Mouse (Mus musculus) midbrain, embryonic 11.5 days (tissue): ENCODE measurements at regions not wholly inside any gene's neighbourhood (a gene's known extent, or its start where the extent isn't known, plus 50 kb on each side); places are given as distances from the start of the nearest gene placed in this dataset.

Experiments used
- ATAC-seq: fragments of 200-750 bp; cut with Nextera tagmentation; 2 replicates; pipeline ENCODE4 v1.8.0; 2017; ENCODE audit warnings: moderate TSS enrichment, moderate library complexity; ENCODE audit not compliant: low FRiP score
- DNase-seq: peaks from one replicate; pipeline ENCODE4 v3.0.0; 2015; ENCODE audit warnings: low spot score; ENCODE audit errors: missing footprints
- H3K27ac ChIP-seq: fragments of 300-500 bp; sonication (generic); 2 replicates; pipeline ENCODE4 v1.5.1; 2014; ENCODE audit warnings: low read depth, low read length
- H3K27me3 ChIP-seq: fragments of 300-500 bp; sonication (generic); 2 replicates; pipeline ENCODE4 v1.6.1; 2014; ENCODE audit warnings: mild to moderate bottlenecking, low read length, moderate library complexity, mixed read lengths; ENCODE audit not compliant: control insufficient read depth, insufficient read depth
- H3K36me3 ChIP-seq: fragments of 300-500 bp; sonication (generic); 2 replicates; pipeline ENCODE4 v1.6.1; 2014; ENCODE audit warnings: mild to moderate bottlenecking, low read length, moderate library complexity, mixed read lengths; ENCODE audit not compliant: control insufficient read depth, insufficient read depth
- H3K4me1 ChIP-seq: fragments of 300-500 bp; sonication (generic); 2 replicates; pipeline ENCODE4 v1.6.1; 2014; ENCODE audit warnings: low read length; ENCODE audit not compliant: control insufficient read depth, insufficient read depth
- H3K4me2 ChIP-seq: fragments of 300-500 bp; sonication (generic); 2 replicates; pipeline ENCODE4 v1.6.1; 2014; ENCODE audit warnings: mild to moderate bottlenecking, moderate library complexity
- H3K4me3 ChIP-seq: fragments of 300-500 bp; sonication (generic); 2 replicates; pipeline ENCODE4 v1.5.1; 2014; ENCODE audit warnings: low read depth, low read length
- H3K9ac ChIP-seq: fragments of 300-500 bp; sonication (generic); 2 replicates; pipeline ENCODE4 v1.6.1; 2014; ENCODE audit warnings: low read length
- H3K9me3 ChIP-seq: fragments of 300-500 bp; sonication (generic); 2 replicates; pipeline ENCODE4 v1.6.1; 2016; ENCODE audit warnings: low read length; ENCODE audit not compliant: control insufficient read depth
- WGBS: fragments of 180-500 bp; shearing (Covaris S2); extraction: QIAGEN DNeasy Blood & Tissue Kit; methylation state at CpG from one replicate; pipeline ENCODE4 v1.1.7; 2014; 5-methylcytosine and 5-hydroxymethylcytosine counted together

DNA sequence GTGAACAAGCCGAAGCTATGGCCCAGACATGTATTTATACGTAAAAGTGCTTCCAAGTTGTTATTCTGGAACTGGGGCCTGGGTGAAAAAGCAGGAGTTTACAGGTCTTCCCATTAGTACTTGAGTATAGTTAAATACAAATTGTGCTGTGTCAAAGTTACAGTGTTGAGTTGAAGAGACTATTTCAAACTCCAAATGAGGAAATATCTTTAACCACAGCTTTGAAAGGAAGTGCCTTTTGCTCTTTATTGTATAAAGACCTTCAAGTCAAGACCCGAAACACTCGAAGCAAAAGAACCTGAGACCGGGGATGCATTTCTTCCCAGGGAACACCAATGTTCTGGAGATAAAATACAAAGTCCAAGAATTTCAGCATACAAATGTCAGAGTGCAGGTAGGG lies 144.8 kb downstream of the Cog6 start:
- no peak overlapping the region for H3K9ac ChIP-seq
- no peak for ATAC-seq
- no peak for DNase-seq
- H3K27me3 ChIP-seq = no peaks in the 10 kb centered on the region
- no peaks in the 10 kb centered on the region for H3K9me3 ChIP-seq
- H3K4me3 ChIP-seq = no peak overlapping the region
- H3K4me1 ChIP-seq = no peaks in the 10 kb centered on the region
- 88% methylated on average over 5 of the region's 5 CpGs for WGBS
- no peak overlapping the region for H3K4me2 ChIP-seq
- no peak overlapping the region for H3K27ac ChIP-seq
- no peaks in the 10 kb centered on the region for H3K36me3 ChIP-seq

DNA sequence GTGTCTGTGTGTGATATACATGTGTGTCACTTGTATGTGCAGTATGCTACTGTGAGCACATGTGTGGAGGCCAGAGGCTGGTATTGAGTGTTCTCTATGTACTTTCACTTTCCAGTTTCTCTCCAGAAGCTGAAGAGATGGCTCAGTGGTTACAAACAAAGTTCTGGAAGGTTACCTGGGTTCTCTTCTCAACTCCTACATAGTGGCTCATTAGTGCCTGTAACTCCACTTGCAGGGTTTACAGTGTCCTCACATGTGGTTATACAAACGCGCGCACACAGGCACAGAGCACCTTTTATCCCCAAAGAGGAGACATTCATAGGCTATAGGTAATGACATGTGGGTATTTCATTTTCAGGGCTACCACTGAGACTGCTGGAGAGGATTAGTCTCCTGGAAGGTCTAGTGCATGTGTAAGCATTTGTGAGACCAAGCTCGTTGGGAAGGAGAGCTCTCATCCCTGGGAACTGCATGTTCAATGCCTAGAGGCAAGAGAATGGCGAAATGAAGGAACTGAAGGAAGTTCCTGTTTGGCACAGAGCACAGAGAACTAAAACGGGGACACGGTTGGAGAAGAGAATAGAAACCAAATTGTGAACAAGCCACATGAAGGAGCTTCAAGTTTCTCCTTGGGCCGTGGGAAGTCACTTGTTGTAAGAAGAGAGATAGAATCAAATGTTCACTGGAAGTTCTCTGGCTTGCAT lies 153.7 kb downstream of the Cog6 start:
- H3K27me3 ChIP-seq = no peaks in the 10 kb centered on the region
- ATAC-seq = no peak
- H3K27ac ChIP-seq = no peak overlapping the region
- WGBS = 89% methylated on average over 8 of the region's 8 CpGs
- H3K4me3 ChIP-seq = no peak overlapping the region
- no peak for DNase-seq
- H3K4me1 ChIP-seq = peaks cover 3% of the 10 kb centered on the region; the same call in 1 of the 2 replicates
- no peaks in the 10 kb centered on the region for H3K36me3 ChIP-seq
- H3K9ac ChIP-seq = no peak overlapping the region
- H3K9me3 ChIP-seq = no peaks in the 10 kb centered on the region
- no peak overlapping the region for H3K4me2 ChIP-seq

DNA sequence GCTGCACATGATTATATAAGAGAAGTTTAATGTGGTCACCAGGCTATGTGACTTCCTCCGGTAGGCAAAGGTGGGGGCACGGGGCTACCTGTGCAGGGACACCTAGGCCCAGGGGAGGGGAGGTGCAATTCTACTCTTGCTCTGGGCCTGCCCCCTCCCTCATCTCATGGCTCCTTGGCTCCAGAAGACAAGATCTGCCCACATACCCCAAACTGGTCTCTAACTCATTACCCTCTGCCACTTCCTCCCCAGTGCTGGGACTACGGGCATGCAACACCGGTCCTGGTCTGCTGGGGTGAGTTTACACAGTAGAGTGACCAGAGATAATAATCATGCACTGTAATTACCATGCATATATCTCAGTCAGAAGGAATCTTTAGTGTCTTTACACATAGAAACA lies 155.0 kb downstream of the Cog6 start:
- DNase-seq = no peak
- no peaks in the 10 kb centered on the region for H3K36me3 ChIP-seq
- no peak overlapping the region for H3K9ac ChIP-seq
- H3K4me1 ChIP-seq = peaks cover 3% of the 10 kb centered on the region; the same call in 1 of the 2 replicates
- WGBS = 88% methylated on average over 4 of the region's 4 CpGs
- H3K4me3 ChIP-seq = no peak overlapping the region
- no peak overlapping the region for H3K4me2 ChIP-seq
- ATAC-seq = no peak
- no peaks in the 10 kb centered on the region for H3K9me3 ChIP-seq
- H3K27ac ChIP-seq = no peak overlapping the region
- H3K27me3 ChIP-seq = no peaks in the 10 kb centered on the region

DNA sequence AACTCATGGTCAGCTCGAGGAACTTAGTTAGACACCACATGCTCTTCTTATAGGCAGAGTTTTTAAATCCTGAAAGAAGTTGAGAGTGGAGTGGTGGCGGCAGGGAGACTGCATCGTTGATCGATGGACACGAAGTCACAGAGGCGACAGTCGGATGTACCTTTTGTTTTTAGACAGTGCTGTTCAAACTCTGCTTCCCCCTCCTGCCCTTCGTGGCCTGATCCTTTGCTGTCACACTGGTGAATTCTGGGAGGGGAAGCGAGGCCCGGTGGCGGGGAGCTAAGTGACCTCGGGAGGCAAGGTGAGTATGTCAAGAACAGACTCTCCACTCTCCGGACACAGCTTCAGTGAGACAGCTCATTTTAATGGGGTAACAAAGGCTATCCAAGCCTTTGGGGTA lies 155.5 kb downstream of the Cog6 start:
- no peak for ATAC-seq
- H3K27me3 ChIP-seq = no peaks in the 10 kb centered on the region
- no peak overlapping the region for H3K4me3 ChIP-seq
- peaks cover 3% of the 10 kb centered on the region; the same call in 1 of the 2 replicates for H3K4me1 ChIP-seq
- 88% methylated on average over 13 of the region's 13 CpGs for WGBS
- no peak overlapping the region for H3K9ac ChIP-seq
- no peak overlapping the region for H3K4me2 ChIP-seq
- no peak overlapping the region for H3K27ac ChIP-seq
- H3K36me3 ChIP-seq = no peaks in the 10 kb centered on the region
- DNase-seq = peak; percentile 76
- no peaks in the 10 kb centered on the region for H3K9me3 ChIP-seq

DNA sequence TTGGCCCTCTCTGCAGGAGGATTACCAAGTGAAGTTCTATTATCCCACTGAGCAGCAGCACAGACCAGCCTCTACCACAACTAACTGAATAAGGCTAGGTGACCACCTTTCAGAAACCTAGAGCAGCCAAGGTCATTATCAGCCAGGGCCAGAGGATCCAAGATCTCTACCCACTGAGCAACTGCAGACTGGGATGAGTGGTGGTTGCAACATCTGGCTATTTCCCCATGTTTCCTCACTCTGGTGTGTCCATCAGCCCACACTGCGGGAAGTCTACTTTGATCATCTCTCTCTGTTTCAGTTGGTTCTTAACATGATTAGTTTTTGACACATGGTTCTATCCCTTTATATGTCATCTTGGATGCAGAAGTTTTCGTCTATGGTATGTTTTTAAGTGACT lies 157.2 kb downstream of the Cog6 start:
- H3K9ac ChIP-seq = no peak overlapping the region
- ATAC-seq = no peak

DNA sequence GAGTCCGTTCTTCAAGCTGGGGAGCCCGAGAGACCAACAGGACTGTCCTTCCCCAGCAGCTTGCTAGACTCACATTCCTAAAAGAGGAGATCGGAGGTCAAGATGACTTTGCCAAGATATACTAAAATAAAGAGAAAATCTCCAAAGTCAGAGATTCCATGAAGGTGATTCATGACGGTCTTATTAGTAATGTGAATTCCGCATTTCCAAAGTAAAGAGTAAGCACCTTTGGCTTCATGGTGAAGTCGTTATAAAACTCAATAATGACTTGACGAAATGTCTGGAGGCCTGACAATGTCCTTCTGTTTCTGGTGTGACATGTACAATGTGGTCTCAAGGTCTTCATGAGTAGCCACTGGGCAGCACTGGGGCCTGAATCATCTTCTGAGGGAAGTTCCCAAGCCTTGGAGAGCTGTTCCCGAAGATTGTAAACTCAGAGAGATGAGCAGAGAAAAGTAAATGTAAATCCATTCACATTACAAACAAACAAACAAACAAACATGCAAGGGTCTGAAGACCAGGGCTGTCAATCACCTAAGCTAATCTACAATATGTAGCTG lies 157.7 kb downstream of the Cog6 start:
- Histone ChIP-seq H3K4me3 (no peak overlapping the region), H3K4me1 (peaks cover 3% of the 10 kb centered on the region; the same call in 1 of the 2 replicates), H3K9me3 (no peaks in the 10 kb centered on the region), H3K27ac (no peak overlapping the region), H3K27me3 (no peaks in the 10 kb centered on the region), H3K36me3 (no peaks in the 10 kb centered on the region), H3K9ac (no peak overlapping the region), H3K4me2 (no peak overlapping the region)
- WGBS = 92% methylated on average over 8 of the region's 8 CpGs
- ATAC-seq (no peak), DNase-seq (peak; percentile 57)

More for the DNA sequence above, 157.2 kb downstream of the Cog6 start:
- no peaks in the 10 kb centered on the region for H3K9me3 ChIP-seq
- no peak for DNase-seq
- H3K27me3 ChIP-seq = no peaks in the 10 kb centered on the region
- H3K4me1 ChIP-seq = peaks cover 3% of the 10 kb centered on the region; the same call in 1 of the 2 replicates
- 78% methylated on average over 2 of the region's 2 CpGs for WGBS
- no peak overlapping the region for H3K4me3 ChIP-seq
- no peak overlapping the region for H3K4me2 ChIP-seq
- H3K36me3 ChIP-seq = no peaks in the 10 kb centered on the region
- no peak overlapping the region for H3K27ac ChIP-seq

DNA sequence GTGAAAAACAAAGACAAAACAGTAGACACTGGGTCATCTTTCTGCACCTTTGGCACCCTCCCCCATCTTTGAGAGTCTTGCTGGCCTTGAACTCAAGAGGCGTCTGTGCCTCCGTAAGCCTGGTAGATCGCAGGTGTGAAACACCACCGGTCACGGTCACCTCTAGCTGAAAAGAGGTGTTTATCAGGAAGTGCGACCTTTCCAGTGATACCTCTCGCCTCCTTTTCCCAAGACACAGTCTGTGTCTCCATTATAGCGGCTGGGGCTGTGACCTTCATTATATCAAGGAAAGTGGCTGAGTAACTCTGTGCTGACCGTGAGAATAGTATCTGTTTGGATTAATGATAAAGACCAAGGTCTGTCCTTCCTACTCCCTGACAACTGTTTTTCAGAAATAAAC lies 158.8 kb downstream of the Cog6 start:
- DNase-seq (peak; percentile 21), ATAC-seq (no peak)
- Histone ChIP-seq H3K27ac (no peak overlapping the region), H3K9me3 (no peaks in the 10 kb centered on the region), H3K9ac (no peak overlapping the region), H3K27me3 (no peaks in the 10 kb centered on the region), H3K4me3 (no peak overlapping the region), H3K36me3 (no peaks in the 10 kb centered on the region), H3K4me2 (no peak overlapping the region), H3K4me1 (peaks cover 3% of the 10 kb centered on the region; the same call in 1 of the 2 replicates)
- WGBS = 95% methylated on average over 9 of the region's 9 CpGs

DNA sequence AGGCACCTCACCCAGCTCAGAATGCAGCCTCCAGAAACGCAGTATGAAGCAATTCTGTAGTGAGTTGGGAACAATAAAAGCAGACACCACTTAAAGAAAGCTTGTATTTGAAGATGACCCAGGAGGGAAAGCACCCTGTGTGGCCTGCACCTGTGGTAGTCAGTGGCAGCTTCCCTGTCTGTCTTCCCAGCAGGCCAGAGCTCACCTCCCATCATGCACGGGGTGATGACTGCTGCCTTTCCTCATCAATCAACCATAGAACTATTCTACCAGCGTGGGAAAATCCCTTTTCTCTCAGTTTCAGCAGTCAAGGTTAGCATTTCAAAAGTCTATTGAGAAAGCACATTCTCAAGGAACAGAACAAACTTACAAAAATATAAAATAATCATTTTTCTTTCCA lies 160.0 kb downstream of the Cog6 start:
- no peaks in the 10 kb centered on the region for H3K27me3 ChIP-seq
- no peaks in the 10 kb centered on the region for H3K36me3 ChIP-seq
- H3K4me1 ChIP-seq = peaks cover 3% of the 10 kb centered on the region; the same call in 1 of the 2 replicates
- no peak overlapping the region for H3K4me3 ChIP-seq
- no peak for ATAC-seq
- no peak overlapping the region for H3K4me2 ChIP-seq
- no peaks in the 10 kb centered on the region for H3K9me3 ChIP-seq
- peak; percentile 60 for DNase-seq
- H3K9ac ChIP-seq = no peak overlapping the region
- 62% methylated on average over 3 of the region's 3 CpGs for WGBS
- H3K27ac ChIP-seq = no peak overlapping the region

DNA sequence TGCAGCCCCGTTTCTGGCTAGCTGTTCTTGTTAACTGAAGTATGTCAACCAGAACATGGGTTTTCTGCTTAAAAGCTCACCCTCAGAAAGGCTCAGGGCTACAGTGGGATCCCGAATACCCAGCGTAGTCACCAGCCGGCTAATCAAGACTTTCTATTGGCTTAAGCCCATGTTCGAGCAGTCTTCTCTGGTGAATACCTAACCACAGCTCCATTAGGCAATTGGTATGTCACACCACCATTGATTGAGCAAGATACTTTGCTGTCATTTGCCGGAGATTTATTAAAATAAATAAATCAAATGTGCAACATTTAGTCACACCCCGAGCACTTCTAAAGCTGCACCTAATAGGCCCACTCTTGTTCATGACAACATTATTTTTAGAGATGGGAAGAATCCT lies 162.5 kb downstream of the Cog6 start:
- Histone ChIP-seq H3K4me2 (no peak overlapping the region), H3K4me1 (no peaks in the 10 kb centered on the region), H3K27ac (no peak overlapping the region), H3K27me3 (no peaks in the 10 kb centered on the region), H3K4me3 (no peak overlapping the region), H3K9ac (no peak overlapping the region), H3K36me3 (no peaks in the 10 kb centered on the region), H3K9me3 (no peaks in the 10 kb centered on the region)
- ATAC-seq = no peak
- no peak for DNase-seq
- 91% methylated on average over 7 of the region's 7 CpGs for WGBS
